Mouse (Mus musculus): Measurements from ENCODE around the gene Pax6. TPM values are rescaled to one million over a fixed set of nuclear protein-coding genes. Genes with fewer than 3 reads are reported as not detected.

The Pax6 gene
- polyA plus RNA-seq, 1 experiment, result 0.08 TPM

- no peak for TF ChIP-seq POLR2A (IDR thresholded peaks at IDR 0.05; ENCODE audit: low read depth, low read length)
- TF ChIP-seq CTCF (IDR thresholded peaks at IDR 0.05; ENCODE audit: extremely low read depth, insufficient read depth, insufficient read length, insufficient replicate concordance), result no peak
- Histone ChIP-seq H3K27ac (ENCODE audit: insufficient read depth, low read length) (no peak overlapping the region), H3K4me1 (ENCODE audit: control insufficient read depth, insufficient read depth, insufficient read length) (no peaks in the 10 kb centered on the region; the same call in 1 of the 2 replicates), H3K36me3 (ENCODE audit: control insufficient read depth, insufficient read depth, low read length) (no peaks in the 10 kb centered on the region), H3K4me3 (ENCODE audit: extremely low read depth, insufficient read depth, insufficient read length) (no peak overlapping the region), H3K27me3 (ENCODE audit: control insufficient read depth, insufficient read depth, low read length) (peaks cover 37% of the 10 kb centered on the region)
- 15% methylated on average over 11 of the region's 11 CpGs for WGBS
- no peak for DNase-seq (ENCODE audit: low read depth in 1 of 2, low spot score in 2 of 2)
These were observed 16.4 kb downstream of the Pax6 start for GRCm38 (mm10) chr2:105684991-105685650.

GRCm38 (mm10) chr2:105685651-105686050 is 17.0 kb downstream of the Pax6 start:
- Histone ChIP-seq H3K27me3 (ENCODE audit: control insufficient read depth, insufficient read depth, low read length) (peaks cover 38% of the 10 kb centered on the region), H3K27ac (ENCODE audit: insufficient read depth, low read length) (no peak overlapping the region), H3K4me3 (ENCODE audit: extremely low read depth, insufficient read depth, insufficient read length) (no peak overlapping the region), H3K4me1 (ENCODE audit: control insufficient read depth, insufficient read depth, insufficient read length) (no peaks in the 10 kb centered on the region; the same call in 1 of the 2 replicates), H3K36me3 (ENCODE audit: control insufficient read depth, insufficient read depth, low read length) (no peaks in the 10 kb centered on the region)
- WGBS, result 13% methylated on average over 11 of the region's 11 CpGs
- no peak for DNase-seq (ENCODE audit: low read depth in 1 of 2, low spot score in 2 of 2)
- no peak for TF ChIP-seq POLR2A (IDR thresholded peaks at IDR 0.05; ENCODE audit: low read depth, low read length)

- Histone ChIP-seq H3K27me3 (ENCODE audit: control insufficient read depth, insufficient read depth, low read length) (peaks cover 36% of the 10 kb centered on the region), H3K27ac (ENCODE audit: insufficient read depth, low read length) (no peak overlapping the region), H3K4me1 (ENCODE audit: control insufficient read depth, insufficient read depth, insufficient read length) (no peaks in the 10 kb centered on the region; the same call in 1 of the 2 replicates), H3K36me3 (ENCODE audit: control insufficient read depth, insufficient read depth, low read length) (no peaks in the 10 kb centered on the region), H3K4me3 (ENCODE audit: extremely low read depth, insufficient read depth, insufficient read length) (no peak overlapping the region)
- TF ChIP-seq CTCF (IDR thresholded peaks at IDR 0.05; ENCODE audit: extremely low read depth, insufficient read depth, insufficient read length, insufficient replicate concordance) (no peak), POLR2A (IDR thresholded peaks at IDR 0.05; ENCODE audit: low read depth, low read length) (no peak)
- no peak for DNase-seq (ENCODE audit: low read depth in 1 of 2, low spot score in 2 of 2)
- WGBS, result 8% methylated on average over 36 of the region's 36 CpGs
These were observed 17.9 kb downstream of the Pax6 start for GRCm38 (mm10) chr2:105686363-105687316.

- WGBS, result 6% methylated on average over 13 of the region's 13 CpGs
- Histone ChIP-seq H3K4me3 (ENCODE audit: extremely low read depth, insufficient read depth, insufficient read length) (no peak overlapping the region), H3K27me3 (ENCODE audit: control insufficient read depth, insufficient read depth, low read length) (peaks cover 33% of the 10 kb centered on the region)
These were observed 18.8 kb downstream of the Pax6 start for GRCm38 (mm10) chr2:105687317-105687991.

GRCm38 (mm10) chr2:105688011-105688410 is 19.3 kb downstream of the Pax6 start:
- H3K27me3 ChIP-seq (ENCODE audit: control insufficient read depth, insufficient read depth, low read length), result peaks cover 29% of the 10 kb centered on the region
- H3K4me3 ChIP-seq (ENCODE audit: extremely low read depth, insufficient read depth, insufficient read length), result no peak overlapping the region
- H3K4me1 ChIP-seq (ENCODE audit: control insufficient read depth, insufficient read depth, insufficient read length), result no peaks in the 10 kb centered on the region
- H3K36me3 ChIP-seq (ENCODE audit: control insufficient read depth, insufficient read depth, low read length), result no peaks in the 10 kb centered on the region
- TF ChIP-seq POLR2A (IDR thresholded peaks at IDR 0.05; ENCODE audit: low read depth, low read length), result no peak
- no peak for TF ChIP-seq CTCF (IDR thresholded peaks at IDR 0.05; ENCODE audit: extremely low read depth, insufficient read depth, insufficient read length, insufficient replicate concordance)
- no peak overlapping the region for H3K27ac ChIP-seq (ENCODE audit: insufficient read depth, low read length)
- no peak for DNase-seq (ENCODE audit: low read depth in 1 of 2, low spot score in 2 of 2)
- 7% methylated on average over 17 of the region's 17 CpGs for WGBS

More at GRCm38 (mm10) chr2:105687317-105687991, 18.8 kb downstream of the Pax6 start:
- H3K27ac ChIP-seq (ENCODE audit: insufficient read depth, low read length), result no peak overlapping the region
- H3K36me3 ChIP-seq (ENCODE audit: control insufficient read depth, insufficient read depth, low read length), result no peaks in the 10 kb centered on the region
- no peaks in the 10 kb centered on the region; the same call in 1 of the 2 replicates for H3K4me1 ChIP-seq (ENCODE audit: control insufficient read depth, insufficient read depth, insufficient read length)
- DNase-seq (ENCODE audit: low read depth in 1 of 2, low spot score in 2 of 2), result no peak
- TF ChIP-seq CTCF (IDR thresholded peaks at IDR 0.05; ENCODE audit: extremely low read depth, insufficient read depth, insufficient read length, insufficient replicate concordance), result no peak
- no peak for TF ChIP-seq POLR2A (IDR thresholded peaks at IDR 0.05; ENCODE audit: low read depth, low read length)

- no peak overlapping the region for H3K4me3 ChIP-seq (ENCODE audit: extremely low read depth, insufficient read depth, insufficient read length)
- no peak overlapping the region for H3K27ac ChIP-seq (ENCODE audit: insufficient read depth, low read length)
- WGBS, result 9% methylated on average over 25 of the region's 25 CpGs
These were observed 20.0 kb downstream of the Pax6 start for GRCm38 (mm10) chr2:105688436-105689303.

More at GRCm38 (mm10) chr2:105688436-105689303, 20.0 kb downstream of the Pax6 start:
- Histone ChIP-seq H3K27me3 (ENCODE audit: control insufficient read depth, insufficient read depth, low read length) (peaks cover 29% of the 10 kb centered on the region), H3K4me1 (ENCODE audit: control insufficient read depth, insufficient read depth, insufficient read length) (no peaks in the 10 kb centered on the region), H3K36me3 (ENCODE audit: control insufficient read depth, insufficient read depth, low read length) (no peaks in the 10 kb centered on the region)
- TF ChIP-seq CTCF (IDR thresholded peaks at IDR 0.05; ENCODE audit: extremely low read depth, insufficient read depth, insufficient read length, insufficient replicate concordance) (no peak), POLR2A (IDR thresholded peaks at IDR 0.05; ENCODE audit: low read depth, low read length) (no peak)
- DNase-seq (ENCODE audit: low read depth in 1 of 2, low spot score in 2 of 2), result no peak

Data from spleen, adult 2 months (tissue).